Mouse (Mus musculus) cortical plate, adult 2 months (tissue): Measurements from ENCODE around the gene Slc11a1.

Source experiments
- CTCF ChIP-seq: fragments of 200-500 bp; IDR thresholded peaks from 2 replicates; pipeline ENCODE4 v1.5.1; 2011; ENCODE audit warnings: mild to moderate bottlenecking, control low read depth, low read length; ENCODE audit not compliant: insufficient read depth; ENCODE audit errors: extremely low read depth
- POLR2A ChIP-seq: fragments of 200-500 bp; IDR thresholded peaks from 2 replicates; pipeline ENCODE4 v1.6.1; 2011; ENCODE audit warnings: mild to moderate bottlenecking, low read length, control low read depth; ENCODE audit not compliant: insufficient read depth; ENCODE audit errors: extremely low read depth

DNA sequence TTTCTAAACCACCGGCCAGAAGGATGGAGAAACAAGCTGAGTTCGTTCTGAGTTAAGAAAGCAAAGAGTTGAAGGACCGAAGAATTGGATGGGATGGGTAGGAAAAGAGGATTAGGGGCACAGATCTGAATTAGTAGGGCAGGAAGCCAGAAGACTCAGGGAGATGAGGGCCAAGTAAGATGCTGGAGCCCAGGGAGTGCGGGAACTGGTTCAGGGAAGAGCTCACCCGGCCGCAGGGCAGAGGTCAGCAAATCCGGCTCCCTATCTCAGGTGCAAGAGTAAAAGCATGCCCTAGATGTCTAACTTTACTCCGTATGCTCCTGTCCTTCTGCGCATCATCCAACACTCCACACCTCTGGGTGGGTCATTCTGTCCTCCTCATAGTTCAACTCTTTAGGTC is 42.1 kb upstream of the Slc11a1 start:
- no peak for TF ChIP-seq CTCF
- TF ChIP-seq POLR2A: no peak
